Mouse (Mus musculus) thymus, adult 18-20 months (tissue): ENCODE data around the gene Pik3r5.
A peak's percentile ranks its signal among the peaks of the same experiment; 100 is the strongest.

Experiments used
- DNase-seq, 2 experiments: peaks; one replicate each; pipeline ENCODE4 v3.0.0; 2022; ENCODE audit warnings: mixed read lengths in 2 of 2

The Pik3r5 gene

GRCm38 (mm10) chr11:68401428-68401827, 30.5 kb upstream of the Pik3r5 start:
- no peak for DNase-seq

DNA sequence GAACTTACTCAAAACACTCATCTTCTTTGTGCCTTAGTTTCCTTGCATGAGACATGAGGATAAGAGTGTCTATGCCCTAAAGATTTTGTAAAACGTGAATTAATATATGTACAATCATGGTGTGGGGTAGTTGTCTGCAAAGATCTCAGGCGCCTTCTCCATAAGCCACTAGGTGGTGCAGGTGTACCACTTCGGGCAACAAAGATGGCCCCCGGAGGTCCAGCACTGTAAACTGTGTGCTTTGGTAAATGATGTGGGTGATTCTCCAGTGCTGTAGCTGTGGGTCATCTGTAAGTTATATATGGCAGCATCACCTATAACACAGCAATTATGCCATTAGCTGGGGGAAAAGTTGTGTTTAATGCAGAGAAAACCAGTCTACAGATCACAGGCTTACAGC, 27.7 kb upstream of the Pik3r5 start:
- DNase-seq, result no peak

- DNase-seq, result no peak
Measured at GRCm38 (mm10) chr11:68405576-68405975, 26.3 kb upstream of the Pik3r5 start.

- DNase-seq, result no peak
Measured at GRCm38 (mm10) chr11:68407266-68407926, 24.5 kb upstream of the Pik3r5 start.

DNA sequence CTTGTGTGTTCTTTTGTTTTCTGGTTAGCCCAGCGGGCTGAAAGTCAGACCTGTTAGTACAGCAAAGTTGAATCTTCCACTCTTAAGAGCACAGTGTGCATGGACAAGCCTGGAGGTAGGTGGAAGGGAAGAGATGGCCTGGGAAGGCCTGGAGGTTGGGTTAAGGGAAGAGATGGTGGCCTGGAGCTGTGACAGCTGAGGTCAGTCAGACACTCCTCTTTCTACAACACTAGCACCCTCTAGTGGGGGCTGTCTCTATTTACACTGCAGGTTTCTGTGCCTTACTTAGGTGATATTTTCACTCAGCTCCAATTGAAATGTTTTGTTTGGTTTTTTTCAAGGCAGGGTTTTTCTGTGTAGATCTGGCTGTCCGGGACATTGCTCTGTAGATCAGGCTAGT, 23.8 kb upstream of the Pik3r5 start:
- peak in 1 of 2 experiments; percentile 48 for DNase-seq

DNA sequence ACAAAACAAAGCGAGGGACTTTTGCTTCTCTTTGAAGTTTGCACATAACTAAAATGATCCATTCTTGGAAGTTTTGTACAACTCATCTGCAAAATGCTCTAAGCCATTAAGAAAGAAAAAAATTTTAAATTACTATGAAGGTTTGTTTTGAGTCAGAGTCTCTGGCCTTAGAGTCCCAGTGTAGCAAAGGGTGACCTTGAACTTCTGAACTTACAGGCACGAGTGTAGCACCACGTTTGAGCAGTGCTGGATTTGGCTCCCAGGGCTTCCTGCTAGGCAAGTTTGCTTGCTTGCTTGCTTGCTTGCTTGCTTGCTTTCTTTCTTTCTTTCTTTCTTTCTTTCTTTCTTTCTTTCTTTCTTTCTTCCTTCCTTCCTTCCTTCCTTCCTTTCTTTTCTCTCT, 14.9 kb upstream of the Pik3r5 start:
- no peak for DNase-seq

- peak; percentile 62 to 81 for DNase-seq
Measured at GRCm38 (mm10) chr11:68417831-68418230, 14.1 kb upstream of the Pik3r5 start.

DNA sequence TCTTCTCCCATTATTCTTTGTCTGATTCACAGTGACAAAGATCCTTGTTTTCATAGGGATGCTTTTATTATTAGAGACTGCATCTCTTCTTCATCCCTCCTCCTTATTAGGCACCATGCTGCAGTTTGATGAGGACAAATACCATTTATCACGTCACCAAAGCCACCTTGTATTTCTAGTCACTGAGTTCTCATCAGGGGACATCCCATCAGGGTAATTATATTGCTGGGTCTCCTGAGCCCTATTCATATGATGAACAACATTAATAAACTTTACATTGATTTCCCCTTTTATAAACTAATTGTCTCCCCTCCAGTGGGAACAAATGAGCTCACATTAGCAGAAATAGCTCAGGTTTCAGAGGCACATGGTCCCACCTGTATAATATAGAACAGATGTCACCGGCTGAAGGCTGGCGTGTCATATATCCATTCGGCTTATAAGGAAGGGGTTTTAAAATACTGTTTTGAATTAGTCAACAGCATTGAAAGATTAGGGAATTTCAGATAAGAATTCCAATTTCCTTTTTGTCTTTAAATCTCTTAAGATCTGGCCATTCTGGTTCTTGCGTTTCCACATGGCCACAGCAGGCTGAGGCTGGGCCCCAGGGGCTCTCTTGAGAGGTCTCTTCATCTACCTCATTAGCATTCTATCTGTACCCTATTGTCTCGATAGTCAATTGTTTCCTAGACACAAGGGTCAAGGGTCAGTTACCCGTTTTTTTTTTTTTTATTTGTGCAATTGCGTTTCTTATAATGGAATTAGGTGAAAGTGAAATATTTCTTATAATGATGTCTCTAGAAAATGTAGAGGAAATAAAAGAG, 6.2 kb upstream of the Pik3r5 start:
- DNase-seq, result no peak

DNA sequence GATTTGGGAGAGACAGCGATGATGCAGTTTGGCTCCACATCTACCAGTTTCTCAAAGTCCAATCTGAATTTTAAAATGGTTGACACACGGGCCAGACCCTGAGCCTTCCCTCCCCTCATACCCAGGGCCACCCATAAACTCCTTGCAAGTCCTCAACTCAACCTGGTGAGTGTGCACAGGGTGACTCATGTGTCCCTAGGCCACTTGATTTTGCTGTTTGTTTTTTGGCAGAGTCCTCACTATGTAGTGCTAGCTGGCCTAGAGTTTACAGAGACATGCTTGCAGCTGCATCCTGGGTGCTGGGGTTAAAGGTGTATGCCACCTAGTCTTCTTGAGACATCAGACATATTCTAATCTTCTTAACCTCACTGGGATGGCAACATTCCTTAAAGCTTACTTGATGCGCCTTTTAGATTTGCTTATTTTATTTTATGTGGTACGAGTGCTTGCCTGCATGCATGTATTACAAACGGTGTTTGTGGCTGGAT, 4.8 kb upstream of the Pik3r5 start:
- DNase-seq, result peak in 1 of 2 experiments; percentile 47

GRCm38 (mm10) chr11:68430662-68431061, 1.3 kb upstream of the Pik3r5 start:
- peak; percentile 58 to 78 for DNase-seq

DNA sequence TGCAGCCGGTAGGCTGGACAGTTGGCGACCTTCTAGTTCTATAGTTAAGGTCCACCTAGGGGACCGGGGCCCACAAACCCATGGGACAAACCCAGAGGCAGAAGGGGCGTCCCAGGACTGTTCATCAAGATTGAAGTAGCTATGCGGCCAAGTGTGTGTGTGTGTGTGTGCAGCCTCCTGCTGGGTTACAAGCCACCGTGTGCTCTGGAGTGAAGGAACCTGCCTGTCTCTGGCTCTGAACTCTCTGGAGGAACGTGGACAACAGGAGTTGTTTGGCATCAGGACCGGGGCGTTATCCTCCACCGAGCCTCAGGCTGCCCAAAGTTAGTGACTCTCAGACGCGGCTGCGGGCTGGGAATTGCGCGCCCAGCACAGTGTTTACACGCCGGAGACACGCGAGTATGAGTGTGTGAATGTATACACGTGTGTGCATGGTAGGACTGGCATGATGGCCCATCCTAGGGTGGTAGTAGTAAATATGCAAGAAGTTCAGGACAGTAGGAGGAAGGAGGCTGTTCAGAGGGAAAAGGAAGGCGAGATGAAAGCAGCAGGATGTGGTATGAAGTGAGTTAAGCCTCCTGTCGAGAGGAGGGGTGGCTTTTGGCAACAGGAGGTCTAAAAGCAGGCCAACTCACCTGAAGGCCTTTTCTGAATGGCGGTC, 570 bp downstream of the Pik3r5 start:
- peak in 1 of 2 experiments; percentile 59 for DNase-seq

- DNase-seq, result no peak
Measured at GRCm38 (mm10) chr11:68433534-68433933, 1.6 kb downstream of the Pik3r5 start.

DNA sequence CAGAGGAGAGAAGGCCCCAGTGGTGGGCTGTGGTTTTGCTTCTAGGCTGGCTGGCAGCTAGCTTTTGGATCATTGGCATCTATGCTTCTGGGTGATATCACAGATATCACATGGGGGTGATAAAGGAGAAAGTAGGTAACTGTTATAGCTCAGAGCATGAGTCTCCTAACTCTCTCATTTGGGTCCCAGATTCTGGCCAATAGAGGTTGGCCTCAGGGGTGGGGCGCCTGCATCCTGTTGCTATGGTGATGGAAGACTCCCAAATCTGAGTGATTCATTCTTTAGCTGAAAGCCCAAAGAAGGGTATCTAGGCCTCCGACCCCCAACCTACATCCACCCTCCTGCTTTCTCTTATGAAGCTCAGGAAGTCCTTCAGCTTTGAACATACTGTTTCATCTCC, 2.8 kb downstream of the Pik3r5 start:
- no peak for DNase-seq

DNA sequence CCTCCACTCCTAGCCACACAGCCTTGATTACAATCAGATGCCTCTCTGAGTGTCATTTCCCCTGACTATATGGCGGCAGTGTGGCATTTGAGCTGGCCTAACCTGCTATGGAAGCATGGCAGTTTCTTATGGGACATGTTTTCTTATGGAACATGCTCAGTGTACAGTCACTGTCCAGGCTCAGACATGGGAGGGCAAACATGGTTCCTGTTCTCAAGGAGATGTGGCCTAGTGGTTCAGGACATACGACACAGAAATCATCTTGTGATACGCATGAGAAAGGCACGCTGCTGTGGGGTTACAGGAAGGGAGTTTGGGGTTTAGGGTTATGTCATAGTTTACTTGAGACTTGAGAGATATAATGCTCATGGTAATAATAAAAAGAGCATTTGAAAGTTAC, 3.7 kb downstream of the Pik3r5 start:
- DNase-seq, result no peak

DNA sequence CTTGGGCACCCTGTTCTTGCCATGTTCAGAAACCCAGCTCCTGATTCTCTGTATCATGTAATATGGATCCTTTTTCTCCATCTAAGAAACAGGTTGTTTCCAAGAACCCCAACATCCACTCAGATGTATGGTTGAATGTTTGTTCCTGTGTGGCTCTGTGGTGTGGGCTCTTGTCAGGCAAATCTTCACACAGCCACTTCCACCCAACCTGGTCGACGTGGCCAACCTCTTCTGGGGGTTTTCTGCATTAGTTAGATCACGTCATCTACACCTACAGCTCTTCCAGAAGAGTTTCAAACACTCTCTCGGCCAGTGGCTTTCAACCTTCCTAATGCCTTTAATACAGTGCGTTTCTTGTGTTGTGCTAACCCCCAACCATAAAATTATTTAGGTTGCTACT, 4.5 kb downstream of the Pik3r5 start:
- no peak for DNase-seq

- no peak for DNase-seq
Measured at GRCm38 (mm10) chr11:68440100-68440499, 8.2 kb downstream of the Pik3r5 start.

- no peak for DNase-seq
Measured at GRCm38 (mm10) chr11:68440965-68441364, 9.0 kb downstream of the Pik3r5 start.

- no peak for DNase-seq
Measured at GRCm38 (mm10) chr11:68442346-68442745, 10.4 kb downstream of the Pik3r5 start.

DNA sequence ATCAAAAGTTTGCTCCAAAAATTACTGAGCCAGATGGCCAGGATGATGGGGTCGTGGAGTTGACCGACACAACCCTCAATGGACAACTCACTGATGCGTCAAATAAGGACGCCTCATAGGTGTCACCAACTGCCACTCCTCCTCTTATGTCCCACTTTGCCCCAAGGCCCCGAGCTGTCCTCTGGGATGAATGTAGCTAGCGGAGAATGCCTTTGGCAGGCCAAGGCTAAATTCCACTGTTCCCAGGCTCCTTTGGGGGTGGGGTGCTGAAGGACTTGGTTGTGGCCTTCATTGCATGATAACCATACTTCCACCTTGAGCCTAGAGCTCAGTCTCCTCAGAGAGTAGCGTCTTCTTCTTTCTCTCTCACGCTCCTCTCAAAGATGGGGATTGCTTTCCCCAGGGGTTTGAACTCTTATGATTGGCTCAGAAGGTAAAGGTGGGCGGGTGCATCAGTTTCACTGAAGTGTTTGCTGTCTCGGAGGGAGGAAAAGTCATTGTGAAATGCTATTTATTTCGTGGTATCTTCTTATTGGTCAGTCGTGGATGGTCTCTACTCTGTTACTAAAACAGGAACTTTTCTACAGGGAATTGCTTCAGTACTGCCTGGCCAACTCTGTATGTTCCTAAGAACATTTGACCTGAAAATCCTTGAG, 11.2 kb downstream of the Pik3r5 start:
- no peak for DNase-seq

DNA sequence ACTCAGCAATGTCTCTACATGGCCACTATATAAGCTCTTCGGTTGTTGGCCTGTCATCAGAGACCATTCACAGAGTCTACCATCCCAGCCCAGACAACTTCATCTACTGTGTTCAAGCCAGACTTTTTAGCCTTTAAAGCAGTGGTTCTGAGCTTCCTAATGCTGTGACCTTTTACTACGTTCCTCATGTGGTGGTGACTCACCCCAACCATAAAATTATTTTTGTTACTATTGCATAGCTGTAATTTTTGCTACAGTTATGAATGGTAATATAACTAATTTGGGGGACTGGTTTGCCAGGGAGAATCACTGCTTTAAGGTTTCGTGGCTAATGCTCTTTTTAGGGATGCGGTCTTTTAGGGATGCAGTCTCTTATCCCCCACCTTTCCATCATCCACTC, 14.0 kb downstream of the Pik3r5 start:
- DNase-seq, result no peak

- no peak for DNase-seq
Measured at GRCm38 (mm10) chr11:68446547-68446946, 14.6 kb downstream of the Pik3r5 start.

GRCm38 (mm10) chr11:68447242-68447641, 15.3 kb downstream of the Pik3r5 start:
- no peak for DNase-seq

DNA sequence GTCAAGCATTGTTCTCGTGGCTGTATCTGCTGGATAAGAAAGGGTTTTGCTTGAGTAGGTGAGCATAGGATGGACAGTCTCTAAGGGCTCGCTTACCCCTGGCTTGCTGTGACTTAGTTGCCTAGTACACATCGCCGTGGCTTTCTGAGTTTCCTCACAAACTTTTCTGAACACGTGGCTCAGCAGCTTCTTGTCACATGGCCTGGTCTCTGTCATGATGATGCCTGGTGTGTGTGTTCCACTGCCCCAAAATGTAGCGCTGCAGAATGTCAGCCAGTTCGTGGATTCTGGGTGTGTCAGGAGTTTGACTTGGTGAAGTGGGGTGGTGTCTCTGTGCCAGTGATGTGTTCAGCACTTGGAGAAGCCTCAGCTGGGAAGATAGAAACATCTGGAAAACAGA, 16.4 kb downstream of the Pik3r5 start:
- no peak for DNase-seq
